Mouse (Mus musculus): ENCODE measurements at regions not wholly inside any gene's neighbourhood (a gene's known extent, or its start where the extent isn't known, plus 50 kb on each side); places are given as distances from the start of the nearest gene placed in this dataset.

- Histone ChIP-seq H3K4me1 (ENCODE audit: control insufficient read depth, insufficient read depth, low read length) (no peaks in the 10 kb centered on the region), H3K4me3 (ENCODE audit: insufficient read depth, low read length) (no peak overlapping the region), H3K27ac (ENCODE audit: insufficient read depth, low read length) (no peak overlapping the region)
- no peak for TF ChIP-seq CTCF (IDR thresholded peaks at IDR 0.05; ENCODE audit: extremely low read depth, insufficient read depth, low read length)
- TF ChIP-seq POLR2A (IDR thresholded peaks at IDR 0.05; ENCODE audit: extremely low read depth, insufficient read depth, low read length), result no peak
These were observed 106.6 kb upstream of the Lipc start for GRCm38 (mm10) chr9:71058655-71059054.

- Histone ChIP-seq H3K4me1 (ENCODE audit: control insufficient read depth, insufficient read depth, low read length) (no peaks in the 10 kb centered on the region), H3K27ac (ENCODE audit: insufficient read depth, low read length) (no peak overlapping the region), H3K4me3 (ENCODE audit: insufficient read depth, low read length) (no peak overlapping the region)
- TF ChIP-seq CTCF (IDR thresholded peaks at IDR 0.05; ENCODE audit: extremely low read depth, insufficient read depth, low read length) (no peak), POLR2A (IDR thresholded peaks at IDR 0.05; ENCODE audit: extremely low read depth, insufficient read depth, low read length) (no peak)
These were observed 104.8 kb upstream of the Lipc start for GRCm38 (mm10) chr9:71056836-71057235.

- Histone ChIP-seq H3K4me1 (ENCODE audit: control insufficient read depth, insufficient read depth, low read length) (no peaks in the 10 kb centered on the region), H3K4me3 (ENCODE audit: insufficient read depth, low read length) (no peak overlapping the region), H3K27ac (ENCODE audit: insufficient read depth, low read length) (no peak overlapping the region)
- TF ChIP-seq CTCF (IDR thresholded peaks at IDR 0.05; ENCODE audit: extremely low read depth, insufficient read depth, low read length) (no peak), POLR2A (IDR thresholded peaks at IDR 0.05; ENCODE audit: extremely low read depth, insufficient read depth, low read length) (no peak)
These were observed 91.9 kb upstream of the Lipc start for GRCm38 (mm10) chr9:71043899-71044298.

- no peaks in the 10 kb centered on the region for H3K4me1 ChIP-seq (ENCODE audit: control insufficient read depth, insufficient read depth, low read length)
- no peak overlapping the region for H3K27ac ChIP-seq (ENCODE audit: insufficient read depth, low read length)
- no peak for TF ChIP-seq POLR2A (IDR thresholded peaks at IDR 0.05; ENCODE audit: extremely low read depth, insufficient read depth, low read length)
- TF ChIP-seq CTCF (IDR thresholded peaks at IDR 0.05; ENCODE audit: extremely low read depth, insufficient read depth, low read length), result no peak
- H3K4me3 ChIP-seq (ENCODE audit: insufficient read depth, low read length), result no peak overlapping the region
These were observed 83.3 kb upstream of the Lipc start for GRCm38 (mm10) chr9:71035286-71035685.

GRCm38 (mm10) chr9:71032156-71032555 lies 80.1 kb upstream of the Lipc start:
- TF ChIP-seq POLR2A (IDR thresholded peaks at IDR 0.05; ENCODE audit: extremely low read depth, insufficient read depth, low read length) (no peak), CTCF (IDR thresholded peaks at IDR 0.05; ENCODE audit: extremely low read depth, insufficient read depth, low read length) (no peak)
- Histone ChIP-seq H3K4me3 (ENCODE audit: insufficient read depth, low read length) (no peak overlapping the region), H3K4me1 (ENCODE audit: control insufficient read depth, insufficient read depth, low read length) (no peaks in the 10 kb centered on the region)

GRCm38 (mm10) chr9:71030203-71030921 lies 78.3 kb upstream of the Lipc start:
- Histone ChIP-seq H3K27ac (ENCODE audit: insufficient read depth, low read length) (no peak overlapping the region), H3K4me1 (ENCODE audit: control insufficient read depth, insufficient read depth, low read length) (no peaks in the 10 kb centered on the region), H3K4me3 (ENCODE audit: insufficient read depth, low read length) (no peak overlapping the region)
- TF ChIP-seq POLR2A (IDR thresholded peaks at IDR 0.05; ENCODE audit: extremely low read depth, insufficient read depth, low read length) (no peak), CTCF (IDR thresholded peaks at IDR 0.05; ENCODE audit: extremely low read depth, insufficient read depth, low read length) (no peak)

More at GRCm38 (mm10) chr9:71032156-71032555, 80.1 kb upstream of the Lipc start:
- no peak overlapping the region for H3K27ac ChIP-seq (ENCODE audit: insufficient read depth, low read length)

GRCm38 (mm10) chr9:71028102-71028501 lies 76.1 kb upstream of the Lipc start:
- no peak overlapping the region for H3K27ac ChIP-seq (ENCODE audit: insufficient read depth, low read length)
- H3K4me3 ChIP-seq (ENCODE audit: insufficient read depth, low read length), result no peak overlapping the region
- TF ChIP-seq POLR2A (IDR thresholded peaks at IDR 0.05; ENCODE audit: extremely low read depth, insufficient read depth, low read length) (no peak), CTCF (IDR thresholded peaks at IDR 0.05; ENCODE audit: extremely low read depth, insufficient read depth, low read length) (no peak)
- no peaks in the 10 kb centered on the region for H3K4me1 ChIP-seq (ENCODE audit: control insufficient read depth, insufficient read depth, low read length)

GRCm38 (mm10) chr9:71027626-71028025 lies 75.6 kb upstream of the Lipc start:
- TF ChIP-seq CTCF (IDR thresholded peaks at IDR 0.05; ENCODE audit: extremely low read depth, insufficient read depth, low read length) (no peak), POLR2A (IDR thresholded peaks at IDR 0.05; ENCODE audit: extremely low read depth, insufficient read depth, low read length) (no peak)
- Histone ChIP-seq H3K4me1 (ENCODE audit: control insufficient read depth, insufficient read depth, low read length) (no peaks in the 10 kb centered on the region), H3K4me3 (ENCODE audit: insufficient read depth, low read length) (no peak overlapping the region), H3K27ac (ENCODE audit: insufficient read depth, low read length) (no peak overlapping the region)

- no peak overlapping the region for H3K27ac ChIP-seq (ENCODE audit: insufficient read depth, low read length)
- TF ChIP-seq POLR2A (IDR thresholded peaks at IDR 0.05; ENCODE audit: extremely low read depth, insufficient read depth, low read length) (no peak), CTCF (IDR thresholded peaks at IDR 0.05; ENCODE audit: extremely low read depth, insufficient read depth, low read length) (no peak)
- no peak overlapping the region for H3K4me3 ChIP-seq (ENCODE audit: insufficient read depth, low read length)
- no peaks in the 10 kb centered on the region for H3K4me1 ChIP-seq (ENCODE audit: control insufficient read depth, insufficient read depth, low read length)
These were observed 73.2 kb upstream of the Lipc start for GRCm38 (mm10) chr9:71025196-71025595.

- H3K4me3 ChIP-seq (ENCODE audit: insufficient read depth, low read length), result no peak overlapping the region
- TF ChIP-seq POLR2A (IDR thresholded peaks at IDR 0.05; ENCODE audit: extremely low read depth, insufficient read depth, low read length) (no peak), CTCF (IDR thresholded peaks at IDR 0.05; ENCODE audit: extremely low read depth, insufficient read depth, low read length) (no peak)
- peak overlapping the region; percentile 58; the same call in 1 of the 2 replicates for H3K27ac ChIP-seq (ENCODE audit: insufficient read depth, low read length)
- peaks cover 5% of the 10 kb centered on the region for H3K4me1 ChIP-seq (ENCODE audit: control insufficient read depth, insufficient read depth, low read length)
These were observed 66.2 kb upstream of the Lipc start for GRCm38 (mm10) chr9:71018206-71018605.

Measured in cortical plate, adult 2 months (tissue).